Mouse (Mus musculus) spleen, adult 2 months (tissue): ENCODE measurements at regions not wholly inside any gene's neighbourhood (a gene's known extent, or its start where the extent isn't known, plus 50 kb on each side); places are given as distances from the start of the nearest gene placed in this dataset.

Experiments used
- CTCF ChIP-seq: fragments of 200-500 bp; IDR thresholded peaks from 2 replicates; pipeline ENCODE4 v1.5.1; 2011; ENCODE audit warnings: mild to moderate bottlenecking, inconsistent platforms; ENCODE audit not compliant: insufficient read depth, insufficient read length, insufficient replicate concordance; ENCODE audit errors: extremely low read depth
- POLR2A ChIP-seq: fragments of 200-500 bp; IDR thresholded peaks from 2 replicates; pipeline ENCODE4 v1.6.1; 2011; ENCODE audit warnings: low read depth, low read length, inconsistent platforms

DNA sequence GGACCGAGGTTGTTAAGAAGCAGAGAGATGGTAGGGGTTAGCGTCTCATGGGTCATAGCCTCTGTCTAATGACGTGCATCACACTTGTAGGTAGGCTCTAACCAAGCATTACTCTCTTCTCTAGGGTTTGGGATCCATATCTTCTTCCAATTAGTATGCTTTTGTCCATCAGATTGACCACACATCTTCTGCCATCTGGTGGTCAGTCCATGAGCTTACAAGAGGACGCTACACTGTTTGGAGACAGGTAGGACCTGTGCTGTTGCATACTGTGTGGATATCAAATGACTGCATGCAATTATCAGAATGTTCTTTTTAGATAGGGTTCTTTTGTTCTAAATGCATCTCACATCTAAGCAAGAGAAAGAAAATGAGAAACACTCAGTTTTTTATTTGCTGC, 54.6 kb upstream of the Nxph1 start:
- no peak for TF ChIP-seq CTCF
- TF ChIP-seq POLR2A = no peak
